Mouse (Mus musculus) hindbrain, embryonic 14.5 days (tissue): ENCODE measurements around the gene Capn12. TPM values are rescaled to one million over a fixed set of nuclear protein-coding genes. Genes with fewer than 3 reads are reported as not detected.

ENCODE experiments used
- ATAC-seq: fragments of 200-750 bp; cut with Nextera tagmentation; 2 replicates; pipeline ENCODE4 v1.8.0; 2017; ENCODE audit warnings: moderate number of reproducible peaks, mild to moderate bottlenecking, moderate TSS enrichment, moderate library complexity; ENCODE audit not compliant: low FRiP score
- DNase-seq: peaks from one replicate; pipeline ENCODE4 v3.0.0-alpha.2; 2015; ENCODE audit warnings: low spot score
- H3K27ac ChIP-seq: fragments of 300-500 bp; sonication (generic); 2 replicates; pipeline ENCODE4 v1.5.1; 2014; ENCODE audit warnings: mild to moderate bottlenecking, moderate library complexity
- H3K27me3 ChIP-seq: fragments of 300-500 bp; sonication (generic); 2 replicates; pipeline ENCODE4 v1.6.1; 2014; ENCODE audit warnings: mild to moderate bottlenecking, low read length, mixed read lengths; ENCODE audit not compliant: control insufficient read depth, insufficient read depth
- H3K36me3 ChIP-seq: fragments of 300-500 bp; sonication (generic); replicated peaks from 2 replicates; pipeline ENCODE4 v1.6.1; 2014; ENCODE audit not compliant: control insufficient read depth, insufficient read depth
- H3K4me1 ChIP-seq: fragments of 300-500 bp; sonication (generic); replicated peaks from 2 replicates; pipeline ENCODE4 v1.6.1; 2014; ENCODE audit warnings: antibody characterized with exemption, low read length, mixed read lengths; ENCODE audit not compliant: control insufficient read depth, insufficient read depth
- H3K4me2 ChIP-seq: fragments of 300-500 bp; sonication (generic); replicated peaks from 2 replicates; pipeline ENCODE4 v1.6.1; 2014; ENCODE audit warnings: mild to moderate bottlenecking, moderate library complexity
- H3K4me3 ChIP-seq: fragments of 300-500 bp; sonication (generic); replicated peaks from 2 replicates; pipeline ENCODE4 v1.5.1; 2014; ENCODE audit warnings: mild to moderate bottlenecking, low read length
- H3K9ac ChIP-seq: fragments of 300-500 bp; sonication (generic); 2 replicates; pipeline ENCODE4 v1.6.1; 2014
- H3K9me3 ChIP-seq: fragments of 300-500 bp; sonication (generic); 2 replicates; pipeline ENCODE4 v1.6.1; 2016; ENCODE audit warnings: low read length; ENCODE audit not compliant: control insufficient read depth
- WGBS: fragments of 180-500 bp; shearing (Covaris S2); extraction: QIAGEN DNeasy Blood & Tissue Kit; methylation state at CpG from one replicate; pipeline ENCODE4 v1.1.7; 2014; 5-methylcytosine and 5-hydroxymethylcytosine counted together
- polyA plus RNA-seq: library from polyadenylated mRNA; unstranded; fragments of >200 nt; fragmentation: Nextera tagmentation; extraction: Ambion mirVana; gene quantifications from 2 replicates; pipeline ENCODE4 v1.2.1, GENCODE M21; 2014

Gene Capn12
- 0.09 and 0.24 TPM in 2 replicates for polyA plus RNA-seq

DNA sequence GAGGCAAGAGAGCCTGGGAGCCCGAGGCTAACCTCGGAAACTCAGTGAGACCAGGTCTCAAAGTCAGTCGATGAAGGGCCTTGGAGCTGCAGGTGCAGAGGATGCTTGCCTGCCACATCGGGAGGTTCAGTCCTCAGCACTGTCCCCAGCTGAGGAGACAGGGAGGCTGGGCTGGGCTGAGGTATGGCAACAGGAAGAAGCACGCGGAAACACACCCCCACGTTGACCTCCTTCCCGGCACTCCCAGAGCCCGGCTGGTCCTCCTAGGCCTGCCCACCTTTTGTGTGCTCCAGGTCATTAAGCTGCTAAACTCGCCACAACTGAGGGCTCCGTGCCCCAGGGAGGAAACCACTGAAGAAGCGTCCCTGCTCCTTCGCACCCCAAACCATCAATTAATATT, at the start of gene Capn12:
Gene Capn12 (plus strand): TSS at position 224 of the 400 bp plus-strand sequence.
- H3K4me1 ChIP-seq: no peaks in the 10 kb centered on the region
- 33% methylated on average over 13 of the region's 13 CpGs for WGBS
- H3K27me3 ChIP-seq: no peaks in the 10 kb centered on the region
- DNase-seq (no peak), ATAC-seq (no peak)
- no peak within 1 kb of the TSS for H3K4me3 ChIP-seq
- H3K9me3 ChIP-seq: no peaks in the 10 kb centered on the region
- H3K27ac ChIP-seq: no peak within 1 kb of the TSS
- H3K36me3 ChIP-seq: no peaks in the 10 kb centered on the region
- no peak within 1 kb of the TSS for H3K4me2 ChIP-seq
- no peak within 1 kb of the TSS for H3K9ac ChIP-seq

DNA sequence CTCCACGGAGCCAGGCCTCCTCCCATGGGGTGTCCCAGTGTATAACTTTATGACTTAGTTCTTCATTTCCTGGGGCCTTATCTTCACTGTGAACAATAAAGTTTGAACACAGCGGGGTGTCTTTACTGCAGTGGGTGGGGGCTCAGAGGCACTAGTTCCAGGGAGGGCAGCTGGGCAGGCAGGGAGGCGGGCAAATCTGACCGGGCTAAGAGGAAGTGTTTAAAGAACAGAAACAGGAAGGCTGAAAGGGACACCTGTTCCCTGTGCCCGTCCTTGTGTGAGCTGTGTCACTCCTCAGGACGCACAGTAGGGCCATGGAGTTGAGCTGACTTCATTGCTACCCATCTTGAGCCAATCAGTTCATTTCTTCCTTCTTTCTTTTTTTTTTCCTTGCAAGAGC, 49.1 kb upstream of the Capn12 start:
- H3K27me3 ChIP-seq: no peaks in the 10 kb centered on the region
- no peak overlapping the region for H3K27ac ChIP-seq
- H3K4me2 ChIP-seq: no peak overlapping the region
- no peak for DNase-seq
- no peak for ATAC-seq
- no peaks in the 10 kb centered on the region for H3K4me1 ChIP-seq
- no peaks in the 10 kb centered on the region for H3K9me3 ChIP-seq
- H3K9ac ChIP-seq: no peak overlapping the region
- H3K36me3 ChIP-seq: peaks cover 12% of the 10 kb centered on the region; the same call in 1 of the 2 replicates
- no peak overlapping the region for H3K4me3 ChIP-seq
- WGBS: 76% methylated on average over 6 of the region's 6 CpGs

DNA sequence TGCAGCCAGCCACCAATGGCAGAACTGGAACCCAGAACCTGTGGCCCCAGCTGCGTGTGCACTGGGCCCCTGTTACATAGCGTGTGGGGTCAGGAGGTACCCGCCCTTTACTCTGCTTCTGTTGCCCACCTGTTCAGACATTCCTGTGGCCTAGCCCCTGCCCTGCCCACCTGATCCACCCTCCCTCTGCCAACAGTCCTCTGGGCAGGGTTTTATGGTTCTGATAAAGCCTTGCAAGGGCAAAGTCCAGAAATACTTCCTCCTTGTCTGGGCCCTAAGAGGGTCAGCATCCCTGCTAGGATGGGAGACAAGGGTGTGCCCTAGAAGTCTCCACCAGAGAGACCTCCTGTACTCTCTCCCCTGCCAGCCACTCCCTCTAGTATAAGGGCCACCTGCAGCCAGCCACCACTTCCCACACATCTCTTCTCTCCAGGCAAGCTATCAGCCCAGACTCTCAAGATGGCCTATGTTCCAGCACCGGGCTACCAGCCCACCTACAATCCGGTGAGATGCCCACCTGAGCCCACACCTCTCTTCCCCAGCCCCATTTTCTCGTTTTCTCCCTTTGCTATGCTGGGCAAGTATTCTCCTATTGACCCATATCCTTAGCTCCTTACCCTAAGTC, 47.4 kb upstream of the Capn12 start, which contains the start of gene Lgals4:
Gene Lgals4 (plus strand): TSS at position 132 of the 625 bp plus-strand sequence.
- 86% methylated on average over 6 of the region's 6 CpGs for WGBS
- Histone ChIP-seq H3K4me1 (no peaks in the 10 kb centered on the region), H3K4me3 (no peak within 1 kb of the TSS), H3K9me3 (no peaks in the 10 kb centered on the region), H3K4me2 (no peak within 1 kb of the TSS), H3K27ac (no peak within 1 kb of the TSS), H3K9ac (no peak within 1 kb of the TSS), H3K36me3 (peaks cover 12% of the 10 kb centered on the region; the same call in 1 of the 2 replicates), H3K27me3 (no peaks in the 10 kb centered on the region)
- ATAC-seq: no peak
- no peak for DNase-seq

DNA sequence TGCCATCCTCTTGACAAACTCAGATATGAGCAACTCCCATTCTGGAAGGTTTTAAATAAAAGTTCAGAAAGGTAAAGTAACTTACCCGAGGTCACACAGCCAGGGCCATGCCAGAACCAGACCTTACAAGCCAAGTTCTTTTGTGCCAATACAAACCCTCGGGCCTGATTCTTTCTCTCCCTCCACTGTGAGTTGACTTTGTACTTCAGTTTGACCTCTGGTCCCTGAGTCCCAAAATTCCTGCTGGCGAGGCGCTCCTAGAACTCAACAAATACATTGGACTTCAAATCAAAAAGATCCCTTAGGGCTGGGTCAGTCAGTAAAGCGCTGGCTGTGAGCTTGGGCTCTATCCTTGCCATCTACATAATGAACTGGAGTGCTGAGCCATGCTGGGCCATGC, 44.3 kb upstream of the Capn12 start:
- no peak overlapping the region for H3K9ac ChIP-seq
- H3K4me3 ChIP-seq: no peak overlapping the region
- no peak for DNase-seq
- no peak overlapping the region for H3K4me2 ChIP-seq
- no peaks in the 10 kb centered on the region for H3K4me1 ChIP-seq
- no peak overlapping the region for H3K27ac ChIP-seq
- no peak for ATAC-seq
- H3K9me3 ChIP-seq: no peaks in the 10 kb centered on the region
- H3K27me3 ChIP-seq: no peaks in the 10 kb centered on the region
- peaks cover 2% of the 10 kb centered on the region; the same call in 1 of the 2 replicates for H3K36me3 ChIP-seq
- 82% methylated on average over 5 of the region's 5 CpGs for WGBS

DNA sequence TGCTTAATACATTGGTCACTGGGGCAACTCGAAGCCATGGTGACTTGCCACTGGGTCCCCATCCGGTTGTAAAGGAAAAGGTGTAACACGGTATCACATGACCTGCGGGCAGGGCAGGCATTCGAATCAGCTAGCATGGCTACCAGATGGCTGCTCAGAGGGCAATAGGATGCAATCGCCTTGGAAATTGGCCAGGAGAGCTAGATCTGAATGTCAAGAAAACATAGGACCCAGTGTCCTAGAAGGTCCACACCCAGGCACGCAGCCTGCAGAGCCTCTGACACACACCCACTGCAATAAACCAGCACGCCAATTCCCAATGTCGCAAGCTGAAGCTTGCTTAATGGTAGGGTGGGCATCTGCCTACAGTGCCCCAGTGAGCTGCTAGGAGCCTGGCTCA, 42.9 kb upstream of the Capn12 start:
- Histone ChIP-seq H3K27me3 (no peaks in the 10 kb centered on the region), H3K9ac (no peak overlapping the region), H3K4me2 (no peak overlapping the region), H3K36me3 (no peaks in the 10 kb centered on the region), H3K4me1 (no peaks in the 10 kb centered on the region), H3K27ac (no peak overlapping the region), H3K4me3 (no peak overlapping the region), H3K9me3 (no peaks in the 10 kb centered on the region)
- DNase-seq: no peak
- WGBS: 80% methylated on average over 9 of the region's 9 CpGs
- no peak for ATAC-seq

DNA sequence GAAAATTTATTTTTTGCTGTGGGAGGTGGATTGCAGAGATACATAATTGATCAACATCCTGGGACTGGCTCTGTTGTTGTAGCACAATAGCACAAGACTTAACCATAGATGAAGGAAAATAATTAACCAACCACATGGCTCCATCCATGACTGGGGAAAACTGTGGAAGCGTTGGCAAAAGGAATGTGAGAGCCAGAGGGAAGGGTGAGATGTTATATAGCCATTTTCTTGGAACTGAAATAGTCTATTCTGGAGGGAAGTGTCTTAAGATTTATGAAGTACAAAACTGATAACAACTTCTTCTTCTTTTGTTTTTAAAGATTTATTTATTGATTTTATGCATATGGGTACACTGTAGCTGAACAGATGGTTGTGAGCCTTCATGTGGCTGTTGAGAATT, 33.9 kb upstream of the Capn12 start:
- Histone ChIP-seq H3K9me3 (no peaks in the 10 kb centered on the region), H3K27me3 (no peaks in the 10 kb centered on the region), H3K4me2 (no peak overlapping the region), H3K36me3 (no peaks in the 10 kb centered on the region), H3K9ac (no peak overlapping the region), H3K27ac (no peak overlapping the region), H3K4me1 (no peaks in the 10 kb centered on the region), H3K4me3 (no peak overlapping the region)
- DNase-seq (no peak), ATAC-seq (no peak)
- WGBS: 77% methylated on average over 1 of the region's 1 CpGs

DNA sequence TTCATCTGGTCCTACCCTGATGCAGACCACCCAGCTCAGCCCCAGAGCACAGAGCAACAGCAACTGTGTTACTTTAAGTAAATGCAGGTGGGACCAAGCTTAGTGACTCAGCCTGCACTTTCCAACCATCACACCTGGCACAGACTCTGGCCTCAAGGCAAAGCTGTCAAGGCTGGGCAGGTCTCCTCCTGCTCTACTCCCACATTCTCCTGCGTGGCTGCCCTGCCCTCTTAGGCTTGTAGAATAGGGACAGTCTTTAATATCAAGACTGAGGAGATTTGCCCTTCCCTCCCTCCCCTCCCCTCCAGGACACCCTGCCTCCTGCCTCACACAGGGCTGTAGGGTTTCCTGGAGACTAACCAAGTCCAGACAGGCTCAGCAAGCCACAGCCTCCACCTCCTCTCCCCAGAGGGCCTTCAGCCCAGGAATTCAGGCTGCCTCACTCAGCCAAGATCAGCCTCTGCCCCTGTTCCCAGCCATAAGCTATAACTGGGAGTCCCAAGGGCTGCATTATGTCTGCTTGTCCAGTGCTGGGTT, 31.5 kb upstream of the Capn12 start:
- Histone ChIP-seq H3K36me3 (no peaks in the 10 kb centered on the region), H3K9me3 (no peaks in the 10 kb centered on the region), H3K9ac (no peak overlapping the region), H3K27me3 (no peaks in the 10 kb centered on the region), H3K4me2 (no peak overlapping the region), H3K4me3 (no peak overlapping the region), H3K4me1 (no peaks in the 10 kb centered on the region), H3K27ac (no peak overlapping the region)
- no peak for DNase-seq
- 56% methylated on average over 1 of the region's 1 CpGs for WGBS
- ATAC-seq: no peak

DNA sequence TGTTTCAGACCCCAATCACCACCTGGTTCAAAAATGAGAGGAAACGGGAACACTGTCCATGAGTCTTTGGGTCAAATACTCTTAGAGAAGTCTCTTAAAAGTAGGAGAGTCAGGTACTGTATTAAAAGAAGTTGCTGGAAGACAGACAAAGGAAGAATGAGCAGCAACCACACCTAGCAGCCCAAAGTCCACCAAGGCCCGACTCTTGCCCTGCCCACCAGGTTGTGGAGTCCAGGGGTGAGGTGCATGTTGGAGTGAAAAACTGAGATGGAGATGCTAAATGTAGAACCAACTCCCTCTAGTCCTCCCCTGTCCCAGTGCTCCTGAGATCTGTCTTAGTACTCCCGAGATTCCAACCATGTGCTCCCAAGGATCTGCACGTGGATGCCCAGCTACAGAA, 30.6 kb upstream of the Capn12 start:
- H3K4me3 ChIP-seq: no peak overlapping the region
- H3K4me2 ChIP-seq: no peak overlapping the region
- H3K27me3 ChIP-seq: no peaks in the 10 kb centered on the region
- DNase-seq (no peak), ATAC-seq (no peak)
- WGBS: 81% methylated on average over 4 of the region's 4 CpGs
- no peak overlapping the region for H3K9ac ChIP-seq
- H3K4me1 ChIP-seq: no peaks in the 10 kb centered on the region
- no peaks in the 10 kb centered on the region for H3K36me3 ChIP-seq
- no peak overlapping the region for H3K27ac ChIP-seq
- no peaks in the 10 kb centered on the region for H3K9me3 ChIP-seq

DNA sequence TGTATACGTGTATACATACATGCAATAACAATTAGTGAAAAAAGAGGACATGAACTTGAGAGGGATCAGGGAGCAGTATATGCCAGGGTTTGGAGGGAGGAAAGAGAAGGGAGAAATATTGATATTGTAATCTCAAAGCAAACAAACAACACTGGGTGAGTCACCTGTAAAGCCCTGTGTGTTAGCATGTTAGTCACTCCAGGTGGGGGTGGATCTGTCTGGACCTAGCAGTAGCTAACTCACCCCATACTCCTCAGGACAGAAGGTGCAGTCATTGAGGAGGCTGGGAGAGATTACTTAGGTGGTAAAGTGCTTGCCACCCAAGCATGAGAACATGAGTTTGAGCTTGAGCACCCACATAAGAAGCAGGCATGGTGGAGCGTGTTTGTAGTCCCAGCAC, 21.3 kb upstream of the Capn12 start:
- ATAC-seq: no peak

More for the DNA sequence above, 21.3 kb upstream of the Capn12 start:
- H3K9ac ChIP-seq: no peak overlapping the region
- H3K9me3 ChIP-seq: no peaks in the 10 kb centered on the region
- 86% methylated on average over 2 of the region's 2 CpGs for WGBS
- H3K4me2 ChIP-seq: no peak overlapping the region
- no peak overlapping the region for H3K4me3 ChIP-seq
- H3K27me3 ChIP-seq: no peaks in the 10 kb centered on the region
- H3K27ac ChIP-seq: no peak overlapping the region
- no peaks in the 10 kb centered on the region for H3K36me3 ChIP-seq
- H3K4me1 ChIP-seq: no peaks in the 10 kb centered on the region
- no peak for DNase-seq
